10 mouse cellular contexts compared by ENCODE assay signal in the genomic region with DNA sequence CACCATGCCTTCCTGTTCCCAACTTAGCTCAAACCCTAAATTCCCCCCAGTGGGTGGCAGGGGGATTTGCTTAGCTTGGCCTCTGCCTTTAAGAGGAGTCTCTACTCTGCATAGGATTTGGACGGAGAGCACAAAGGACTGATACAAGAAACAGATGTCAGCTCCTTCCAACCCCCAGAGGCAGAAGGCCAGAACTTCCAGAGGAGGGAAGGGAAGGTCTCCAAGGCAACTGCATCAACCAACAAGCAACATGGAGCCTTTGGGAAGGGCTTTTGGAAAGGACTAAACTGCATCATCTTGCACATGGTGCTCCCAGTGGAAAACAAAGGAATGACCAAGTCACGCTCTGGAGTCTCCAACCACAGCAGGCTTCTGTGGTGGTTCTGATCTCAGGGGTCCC.
DNase-seq lines count a peak whose midpoint lies in the region; ATAC-seq lines count a peak whose summit lies in the region.
"Had no signal": no experiment of that assay in that cellular context is flagged by ENCODE, and none has a peak within 500 bp of the region (broad histone marks: within the 10 kb centered on the region; RNA-seq: fewer than 3 reads in every experiment).

No protein-coding gene starts in this region.

- peak; percentile 70 for DNase-seq in kidney, postnatal 10 days
- DNase-seq in kidney, adult 11 months = no peak
- peak; percentile 54 for DNase-seq in brain, adult 2 months (ENCODE audit: low read depth, low spot score)
- DNase-seq in gastrocnemius, postnatal 10 days = peak; percentile 61
- DNase-seq in limb, embryonic 11.5 days (ENCODE audit: low spot score) = no peak
- DNase-seq in left cerebral cortex, adult 8-10 months (ENCODE audit: low spot score in 2 of 2) = no peak
- DNase-seq: cerebellum, postnatal 14 days had no signal

- 54% methylated on average over 2 of the region's 2 CpGs for WGBS in limb, embryonic 11.5 days
- 73% methylated on average over 2 of the region's 2 CpGs for WGBS in liver, embryonic 12.5 days (ENCODE audit: insufficient replicate concordance)

- H3K4me1 ChIP-seq in limb, embryonic 11.5 days (ENCODE audit: control insufficient read depth, insufficient read depth, low read length) = peaks cover 7% of the 10 kb centered on the region
- peaks cover 6% of the 10 kb centered on the region; the same call in 1 of the 2 replicates for H3K4me1 ChIP-seq in liver, embryonic 12.5 days

- no peaks in the 10 kb centered on the region for H3K27me3 ChIP-seq in limb, embryonic 11.5 days (ENCODE audit: control insufficient read depth, insufficient read depth, low read length)
- no peaks in the 10 kb centered on the region for H3K27me3 ChIP-seq in liver, embryonic 12.5 days (replicated peaks)

- H3K36me3 ChIP-seq in limb, embryonic 11.5 days (ENCODE audit: control insufficient read depth, insufficient read depth, low read length) = no peaks in the 10 kb centered on the region
- no peaks in the 10 kb centered on the region for H3K36me3 ChIP-seq in liver, embryonic 12.5 days

- no peak overlapping the region for H3K9ac ChIP-seq in limb, embryonic 11.5 days (ENCODE audit: low read length)
- H3K9ac ChIP-seq in liver, embryonic 12.5 days = no peak overlapping the region

- peak; percentile 39; the same call in 1 of the 2 replicates for ATAC-seq in limb, embryonic 11.5 days (ENCODE audit: insufficient number of reproducible peaks, low FRiP score, low TSS enrichment, low read depth)
- ATAC-seq in liver, embryonic 12.5 days = no peak
- ATAC-seq in megakaryocyte, adult 5-6 weeks (ENCODE audit: poor library complexity, severe bottlenecking) = no peak
- ATAC-seq: inflammation-experienced regulatory T-cells, adult 6 months had no signal

- no peak overlapping the region; the same call in 1 of the 2 replicates for H3K27ac ChIP-seq in limb, embryonic 11.5 days (replicated peaks; ENCODE audit: low read depth, low read length)
- H3K27ac ChIP-seq in liver, embryonic 12.5 days = no peak overlapping the region

- H3K4me2 ChIP-seq in limb, embryonic 11.5 days (ENCODE audit: low read depth, severe bottlenecking) = no peak overlapping the region
- H3K4me2 ChIP-seq in liver, embryonic 12.5 days = no peak overlapping the region

- H3K9me3 ChIP-seq in limb, embryonic 11.5 days (ENCODE audit: control insufficient read depth, low read length) = no peaks in the 10 kb centered on the region
- no peaks in the 10 kb centered on the region for H3K9me3 ChIP-seq in liver, embryonic 12.5 days (replicated peaks)

- no peak overlapping the region for H3K4me3 ChIP-seq in limb, embryonic 11.5 days (ENCODE audit: low read depth, low read length)
- no peak overlapping the region for H3K4me3 ChIP-seq in liver, embryonic 12.5 days

Comparison
In these comparisons a context has a peak if more than half of its experiments do, and no peak if none do; other contexts are left out.
1. DNase-seq: peak in kidney, postnatal 10 days (single experiment), brain, adult 2 months (single experiment) and gastrocnemius, postnatal 10 days (single experiment); none in kidney, adult 11 months (single experiment), limb, embryonic 11.5 days (single experiment) and left cerebral cortex, adult 8-10 months (0 of 2).